Mouse (Mus musculus) neural tube, embryonic 12.5 days (tissue): ENCODE measurements at regions not wholly inside any gene's neighbourhood (a gene's known extent, or its start where the extent isn't known, plus 50 kb on each side); places are given as distances from the start of the nearest gene placed in this dataset.
"Not testable (repeated sequence)": the region's sequence is repeated elsewhere in the genome, so short reads cannot be mapped to it uniquely, and the experiment has no call there.

Experiments
- ATAC-seq: fragments of 200-750 bp; cut with Nextera tagmentation; 2 replicates; pipeline ENCODE4 v1.8.0; 2017; ENCODE audit warnings: low read depth, mild to moderate bottlenecking, moderate TSS enrichment, moderate library complexity; ENCODE audit not compliant: low FRiP score
- H3K27ac ChIP-seq: fragments of 300-500 bp; sonication (generic); 2 replicates; pipeline ENCODE4 v1.5.1; 2016
- H3K27me3 ChIP-seq: fragments of 300-500 bp; sonication (generic); replicated peaks from 2 replicates; pipeline ENCODE4 v1.6.1; 2016; ENCODE audit warnings: mild to moderate bottlenecking
- H3K36me3 ChIP-seq: fragments of 300-500 bp; sonication (generic); 2 replicates; pipeline ENCODE4 v1.6.1; 2016; ENCODE audit warnings: mild to moderate bottlenecking
- H3K4me1 ChIP-seq: fragments of 300-500 bp; sonication (generic); 2 replicates; pipeline ENCODE4 v1.6.1; 2016
- H3K4me2 ChIP-seq: fragments of 300-500 bp; sonication (generic); replicated peaks from 2 replicates; pipeline ENCODE4 v1.6.1; 2016; ENCODE audit warnings: mild to moderate bottlenecking
- H3K4me3 ChIP-seq: fragments of 300-500 bp; sonication (generic); 2 replicates; pipeline ENCODE4 v1.5.1; 2016
- H3K9ac ChIP-seq: fragments of 300-500 bp; sonication (generic); 2 replicates; pipeline ENCODE4 v1.6.1; 2016; ENCODE audit warnings: mild to moderate bottlenecking
- H3K9me3 ChIP-seq: fragments of 300-500 bp; sonication (generic); 2 replicates; pipeline ENCODE4 v1.6.1; 2016; ENCODE audit warnings: mild to moderate bottlenecking
- WGBS: fragments of 180-500 bp; shearing (Covaris S2); methylation state at CpG from one replicate; pipeline ENCODE4 v1.1.7; 2016; 5-methylcytosine and 5-hydroxymethylcytosine counted together

GRCm38 (mm10) chr8:20557609-20558008, 57.1 kb upstream of the Gm21119 start:
- H3K36me3 ChIP-seq, H3K27me3 ChIP-seq, H3K9ac ChIP-seq, H3K4me1 ChIP-seq, H3K9me3 ChIP-seq, H3K27ac ChIP-seq: not testable (repeated sequence)
- WGBS, result 49% methylated on average over 47 of the region's 47 CpGs
- peak; percentile 96 for ATAC-seq
- Histone ChIP-seq H3K4me3 (peak overlapping the region; percentile 21; the same call in 1 of the 2 replicates), H3K4me2 (peak overlapping the region; percentile 32)
